Mouse (Mus musculus) ZHBTc4 (cell line): ENCODE measurements around the gene Med18.
"Not testable (repeated sequence)": the region's sequence is repeated elsewhere in the genome, so short reads cannot be mapped to it uniquely, and the experiment has no call there.

Experiments
- DNase-seq: peaks from one replicate; pipeline ENCODE4 v3.0.0-alpha.2; 2011; ENCODE audit warnings: low read depth, low spot score

Gene Med18

GRCm38 (mm10) chr4:132482956-132483608 lies 19.4 kb upstream of the Med18 start:
- DNase-seq: no peak

- DNase-seq: not testable (repeated sequence)
Measured at GRCm38 (mm10) chr4:132482104-132482503, 18.4 kb upstream of the Med18 start.

- no peak for DNase-seq
Measured at GRCm38 (mm10) chr4:132477833-132478232, 14.1 kb upstream of the Med18 start.

- DNase-seq: peak; percentile 51
Measured at GRCm38 (mm10) chr4:132475895-132476878, 12.5 kb upstream of the Med18 start.

DNA sequence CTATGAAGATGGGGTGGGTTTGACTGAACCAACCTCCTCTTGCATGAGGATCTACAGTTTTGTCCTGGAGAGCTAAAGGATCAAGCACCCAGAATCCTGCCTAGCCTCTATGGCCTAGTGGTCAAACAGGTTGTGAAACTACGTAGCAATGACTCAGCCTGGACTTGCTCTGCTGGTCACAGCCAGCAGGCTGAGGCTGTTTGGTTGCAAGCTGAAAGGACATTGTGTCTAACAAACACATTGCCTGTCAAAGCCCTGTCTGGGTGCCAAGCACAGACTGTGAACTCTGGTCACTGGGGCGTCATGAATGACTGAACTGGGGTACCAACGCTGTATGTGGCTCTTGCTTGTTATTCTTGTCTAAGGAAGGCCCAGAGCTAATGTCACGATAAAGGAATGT lies 10.9 kb upstream of the Med18 start:
- DNase-seq: no peak

GRCm38 (mm10) chr4:132473411-132473810 lies 9.7 kb upstream of the Med18 start:
- DNase-seq: no peak

DNA sequence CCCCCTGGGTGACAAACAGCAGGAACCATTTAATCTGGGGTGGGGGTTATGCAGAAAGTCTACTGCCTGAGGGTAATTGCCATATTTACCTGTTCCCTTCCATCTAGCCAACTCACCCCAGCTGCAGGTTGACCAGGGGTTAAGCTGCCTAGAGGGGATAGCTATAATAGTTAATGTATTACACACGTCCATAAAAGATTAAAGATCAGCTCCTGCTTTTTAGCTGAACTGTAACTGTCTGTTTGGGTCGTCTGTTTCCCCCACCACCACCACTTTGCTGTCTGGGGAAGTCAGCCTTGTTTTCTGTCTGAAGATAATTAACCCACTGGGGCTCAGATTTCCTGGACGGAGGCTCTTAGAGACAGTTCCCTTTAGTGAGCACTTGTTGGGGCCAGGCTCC lies 6.2 kb upstream of the Med18 start:
- no peak for DNase-seq

- DNase-seq: no peak
Measured at GRCm38 (mm10) chr4:132464255-132464613, 513 bp upstream of the Med18 start.

DNA sequence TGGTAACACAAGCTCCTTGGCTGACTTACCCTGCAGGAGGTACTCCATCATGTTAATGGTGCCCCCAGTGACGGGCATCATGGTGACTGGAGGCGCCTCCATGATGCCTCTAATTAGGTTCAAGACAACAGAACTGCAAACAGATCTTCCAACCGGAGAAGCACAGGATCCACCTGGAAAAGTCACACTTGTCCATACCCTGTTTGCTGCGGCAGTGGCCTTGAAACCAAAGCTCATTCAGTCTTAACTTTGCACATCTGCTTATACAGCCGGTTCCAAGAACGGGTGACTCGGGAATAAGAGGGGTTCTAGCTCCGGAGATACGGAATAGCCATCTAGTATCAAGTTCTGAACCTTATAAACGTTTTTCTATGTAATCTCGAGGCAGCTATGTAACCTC lies 885 bp downstream of the Med18 start:
- no peak for DNase-seq

DNA sequence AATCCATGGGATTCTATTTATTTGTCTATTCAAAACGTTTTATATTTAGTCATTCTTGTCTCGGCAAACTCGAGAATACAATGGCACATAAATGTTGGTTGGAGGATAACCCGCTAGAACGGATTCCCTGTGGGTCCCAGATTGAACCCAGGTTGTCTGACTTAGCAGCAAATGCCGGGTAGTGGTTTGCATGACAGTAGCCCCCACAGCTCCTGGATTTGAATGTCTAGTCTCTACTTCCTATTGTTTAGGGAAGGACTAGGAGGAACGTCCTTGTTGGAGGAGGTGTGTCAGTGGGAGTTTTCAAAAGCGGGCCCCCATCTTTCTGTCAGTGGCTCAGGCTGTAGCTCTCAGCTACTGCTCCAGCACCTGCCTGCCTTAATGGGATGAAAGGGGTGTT lies 3.5 kb downstream of the Med18 start:
- peak; percentile 66 for DNase-seq

GRCm38 (mm10) chr4:132455561-132455960 lies 8.2 kb downstream of the Med18 start:
- DNase-seq: no peak

DNA sequence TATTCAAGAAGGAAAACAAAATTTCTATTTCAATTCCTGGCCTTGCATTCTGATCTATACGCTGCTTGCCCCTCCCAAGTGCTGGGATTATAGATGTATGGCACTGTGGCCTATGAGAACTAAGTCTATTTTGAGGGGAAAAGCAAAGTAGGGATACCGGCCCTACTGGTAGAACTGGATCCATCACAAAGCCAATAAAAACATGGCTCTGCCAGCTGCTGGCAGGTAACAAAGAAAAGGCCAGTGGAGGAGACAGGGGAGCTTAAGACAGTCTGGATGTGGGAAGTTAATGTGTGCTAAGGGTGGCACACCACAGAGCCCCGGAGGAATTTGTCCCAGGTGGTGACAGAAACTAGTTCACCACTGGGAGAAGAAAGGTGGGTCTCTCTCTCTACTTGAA lies 8.6 kb downstream of the Med18 start:
- DNase-seq: no peak

DNA sequence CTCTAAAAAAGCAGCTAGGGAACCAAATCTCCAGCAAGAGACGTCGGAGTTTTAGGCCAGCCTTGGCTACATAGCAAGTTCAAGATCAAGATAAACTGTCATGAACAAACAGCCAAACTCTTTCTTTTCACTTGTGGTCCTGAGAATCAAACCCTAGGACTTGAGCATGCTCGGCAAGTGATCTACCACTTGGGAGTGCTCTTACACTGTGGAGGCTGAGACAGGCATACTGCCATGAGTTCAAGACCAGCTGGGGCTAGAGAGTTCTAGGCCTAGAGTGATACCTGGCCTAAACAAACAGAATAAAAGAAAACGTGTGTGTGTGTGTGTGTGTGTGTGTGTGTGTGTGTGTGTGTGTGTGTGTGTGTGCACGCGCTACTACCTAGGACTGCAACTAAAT lies 9.5 kb downstream of the Med18 start:
- no peak for DNase-seq

DNA sequence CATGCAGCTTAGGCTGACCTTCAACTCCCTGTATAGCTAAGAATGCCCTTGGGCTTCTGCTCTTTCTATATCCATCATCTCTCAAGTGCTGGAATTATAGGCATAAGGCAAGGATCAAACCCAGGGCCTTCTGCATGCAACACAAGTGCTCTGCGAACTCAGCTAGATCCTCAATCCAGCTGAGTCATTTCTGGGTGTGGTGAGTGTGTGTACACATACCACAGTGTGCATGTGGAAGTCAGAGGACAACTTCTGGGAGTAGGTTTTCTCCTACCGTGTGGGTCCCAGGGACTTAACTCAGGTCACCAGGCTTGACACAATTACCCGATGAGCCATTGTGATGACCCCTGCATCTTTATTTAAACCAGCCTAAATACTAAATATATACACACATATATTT lies 13.9 kb downstream of the Med18 start:
- no peak for DNase-seq

GRCm38 (mm10) chr4:132446105-132446504 lies 17.6 kb downstream of the Med18 start:
- DNase-seq: no peak

DNA sequence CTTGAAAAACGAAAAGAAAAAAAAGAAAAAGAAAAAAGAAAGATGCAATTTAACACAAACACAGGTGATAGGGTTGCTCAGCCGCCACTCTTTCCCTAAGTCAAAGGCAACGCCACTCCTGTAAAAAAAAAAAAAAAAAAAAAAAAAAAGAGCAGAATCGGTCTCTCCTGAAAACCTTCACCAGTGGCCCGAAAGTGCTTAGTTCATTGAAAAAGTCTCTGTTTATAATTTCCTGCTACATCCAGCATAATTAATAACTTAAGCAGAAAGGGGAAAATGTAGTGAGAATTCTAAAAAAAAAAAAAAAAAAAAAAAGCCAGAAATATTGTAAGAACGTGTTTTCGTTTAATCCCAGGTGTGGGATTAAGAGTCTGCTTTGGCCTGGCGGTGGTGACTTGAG lies 19.2 kb downstream of the Med18 start:
- DNase-seq: no peak

DNA sequence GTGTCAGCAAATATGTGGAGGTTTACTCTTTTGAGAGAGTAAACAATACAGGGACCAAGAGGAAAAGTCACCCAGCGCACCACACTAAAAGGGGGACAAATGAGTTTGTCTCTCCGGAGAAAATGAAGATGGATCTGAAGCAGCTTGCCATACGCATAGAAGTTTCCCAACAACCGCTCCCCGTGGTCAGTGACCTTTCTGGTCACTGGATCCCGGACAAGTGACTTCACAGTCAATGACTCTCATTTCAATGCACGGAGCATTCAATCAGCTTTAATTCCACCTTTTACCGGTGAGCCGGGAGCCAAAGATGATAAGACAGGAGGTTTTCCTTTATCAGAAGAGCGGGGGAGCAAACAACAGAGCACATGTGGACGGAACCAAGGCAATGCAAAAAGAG lies 25.9 kb downstream of the Med18 start:
- DNase-seq: no peak

- peak; percentile 79 for DNase-seq
Measured at GRCm38 (mm10) chr4:132432717-132433372, 30.9 kb downstream of the Med18 start.

DNA sequence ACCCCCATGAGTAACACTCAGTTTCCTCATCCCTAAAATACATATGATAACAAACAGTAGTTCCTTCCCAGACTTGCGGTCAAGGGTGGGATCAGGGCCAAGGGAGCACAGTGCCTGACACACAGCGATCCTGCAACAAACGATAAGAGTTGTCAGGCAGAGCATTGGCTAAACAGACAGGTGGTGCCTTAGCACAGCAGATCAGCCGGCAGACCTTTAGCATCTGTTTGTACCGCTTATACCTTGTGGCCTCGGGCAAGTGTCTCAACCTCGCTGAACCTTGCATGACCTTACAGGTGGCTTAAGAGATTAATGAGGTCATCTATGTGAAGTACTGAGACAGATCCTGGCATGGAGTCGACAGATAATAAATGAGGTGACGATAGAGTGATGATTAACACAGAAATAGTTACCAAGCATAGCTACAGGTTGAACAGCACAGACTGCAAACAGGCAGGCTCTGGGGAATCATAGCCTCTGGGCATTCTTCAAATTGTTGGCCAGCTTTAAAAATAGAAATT lies 35.6 kb downstream of the Med18 start:
- DNase-seq: no peak

- no peak for DNase-seq
Measured at GRCm38 (mm10) chr4:132427493-132427892, 36.2 kb downstream of the Med18 start.

- DNase-seq: no peak
Measured at GRCm38 (mm10) chr4:132426021-132426420, 37.7 kb downstream of the Med18 start.

DNA sequence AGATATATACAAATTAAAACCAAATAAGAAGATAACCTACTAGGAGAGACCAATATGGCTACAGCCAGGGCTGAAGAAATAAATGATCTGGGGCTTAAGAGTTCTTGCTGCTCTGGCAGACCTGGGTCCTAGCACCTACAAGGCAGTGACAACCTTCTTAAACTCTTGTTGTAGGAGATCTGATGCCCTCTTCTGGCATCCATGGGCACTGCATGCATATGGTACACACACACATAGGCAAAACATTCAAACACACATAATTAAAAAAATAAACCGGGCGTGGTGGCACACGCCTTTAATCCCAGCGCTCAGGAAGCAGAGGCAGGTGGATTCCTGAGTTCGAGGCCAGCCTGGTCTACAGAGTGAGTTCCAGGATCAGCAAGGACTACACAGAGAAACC lies 39.0 kb downstream of the Med18 start:
- DNase-seq: peak; percentile 88
